Mouse (Mus musculus) megakaryocyte-erythroid progenitor cell, adult 5-6 weeks (primary cell): ENCODE measurements around the gene Ncor1. TPM values are rescaled to one million over a fixed set of nuclear protein-coding genes. Genes with fewer than 3 reads are reported as not detected.
"Not testable (repeated sequence)": the region's sequence is repeated elsewhere in the genome, so short reads cannot be mapped to it uniquely, and the experiment has no call there.

ENCODE experiments used
- ATAC-seq: replicated peaks from 2 replicates; pipeline ENCODE4 v1.8.0; 2016; ENCODE audit warnings: mild to moderate bottlenecking, inconsistent platforms; ENCODE audit not compliant: severe bottlenecking, poor library complexity, low FRiP score, low TSS enrichment
- total RNA-seq, 2 experiments: library from RNA; stranded (forward) in 1 of 2; stranded (reverse) in 1 of 2; fragments of 200-1000, 215-1000 nt in 1 of 2; fragments of >200 nt in 1 of 2; fragmentation: Nextera tagmentation in 1 of 2; gene quantifications; 2 replicates each; pipeline ENCODE4 v1.2.3; 2014 to 2017

The Ncor1 gene
- total RNA-seq, 2 experiments from 2014 or later, result 261 to 282 TPM

GRCm38 (mm10) chr11:62463225-62463915 is 5.0 kb upstream of the Ncor1 start:
- no peak for ATAC-seq

- not testable (repeated sequence) for ATAC-seq
Measured at GRCm38 (mm10) chr11:62462529-62462928, 4.2 kb upstream of the Ncor1 start.

GRCm38 (mm10) chr11:62458780-62459179 is 439 bp upstream of the Ncor1 start:
- peak; percentile 38; the same call in 1 of the 2 replicates for ATAC-seq

- ATAC-seq, result no peak
Measured at GRCm38 (mm10) chr11:62457891-62458270, 460 bp downstream of the Ncor1 start.

GRCm38 (mm10) chr11:62457241-62457890 is 975 bp downstream of the Ncor1 start:
- peak; percentile 86 for ATAC-seq

- ATAC-seq, result peak; percentile 56
Measured at GRCm38 (mm10) chr11:62456483-62457172, 1.7 kb downstream of the Ncor1 start.

GRCm38 (mm10) chr11:62456021-62456482 is 2.3 kb downstream of the Ncor1 start:
- ATAC-seq, result no peak

- ATAC-seq, result no peak
Measured at GRCm38 (mm10) chr11:62455193-62455592, 3.1 kb downstream of the Ncor1 start.

GRCm38 (mm10) chr11:62448971-62449370 is 9.4 kb downstream of the Ncor1 start:
- no peak for ATAC-seq

GRCm38 (mm10) chr11:62445799-62446198 is 12.5 kb downstream of the Ncor1 start:
- no peak for ATAC-seq

- ATAC-seq, result no peak
Measured at GRCm38 (mm10) chr11:62440670-62441315, 17.5 kb downstream of the Ncor1 start.

- no peak for ATAC-seq
Measured at GRCm38 (mm10) chr11:62432211-62432610, 26.1 kb downstream of the Ncor1 start.

- 0 out of 2 replicates have a peak, but pooled peaks have one; percentile 52 for ATAC-seq
Measured at GRCm38 (mm10) chr11:62427105-62427504, 31.2 kb downstream of the Ncor1 start.

- ATAC-seq, result no peak
Measured at GRCm38 (mm10) chr11:62426266-62426665, 32.1 kb downstream of the Ncor1 start.

- no peak for ATAC-seq
Measured at GRCm38 (mm10) chr11:62424525-62424924, 33.8 kb downstream of the Ncor1 start.

- no peak for ATAC-seq
Measured at GRCm38 (mm10) chr11:62415026-62415425, 43.3 kb downstream of the Ncor1 start.

GRCm38 (mm10) chr11:62409611-62410010 is 48.7 kb downstream of the Ncor1 start:
- no peak for ATAC-seq

GRCm38 (mm10) chr11:62408848-62409247 is 49.5 kb downstream of the Ncor1 start:
- ATAC-seq, result no peak

GRCm38 (mm10) chr11:62396405-62396804 is 61.9 kb downstream of the Ncor1 start:
- ATAC-seq, result no peak

- no peak for ATAC-seq
Measured at GRCm38 (mm10) chr11:62388331-62388679, 70.0 kb downstream of the Ncor1 start.
